Mouse (Mus musculus) MEL (cell line): ENCODE measurements around the gene Rbmx.

ENCODE experiments used
- CTCF ChIP-seq, 3 experiments: IDR thresholded peaks in 2 of 3; conservative IDR thresholded peaks in 1 of 3; 2 replicates each; pipeline ENCODE4 v1.5.1; 2011 to 2012; ENCODE audit warnings: low read length in 3 of 3, low read depth in 2 of 3, mild to moderate bottlenecking in 2 of 3, improper control_type of control experiment in 1 of 3, inconsistent platforms in 1 of 3, mixed read lengths in 1 of 3, moderate library complexity in 1 of 3; ENCODE audit not compliant: control insufficient read depth in 1 of 3, insufficient read depth in 1 of 3, poor library complexity in 1 of 3, severe bottlenecking in 1 of 3
- EP300 ChIP-seq, 2 experiments: IDR thresholded peaks; 2 replicates each; pipeline ENCODE4 v1.6.1; 2011; ENCODE audit warnings: improper control_type of control experiment in 2 of 2, low read length in 2 of 2, low read depth in 1 of 2, mild to moderate bottlenecking in 1 of 2
- GATA1 ChIP-seq: IDR thresholded peaks from 2 replicates; pipeline ENCODE4 v1.6.1; 2011; ENCODE audit warnings: low read depth, low read length, improper control_type of control experiment
- MEF2A ChIP-seq: IDR thresholded peaks from 2 replicates; pipeline ENCODE4 v1.6.1; 2014; ENCODE audit warnings: low read depth, mild to moderate bottlenecking, inconsistent platforms, low read length, improper control_type of control experiment; ENCODE audit not compliant: poor library complexity, insufficient replicate concordance, severe bottlenecking; ENCODE audit errors: extremely low read depth
- MYC ChIP-seq: IDR thresholded peaks from 2 replicates; pipeline ENCODE4 v1.6.1; 2011; ENCODE audit warnings: low read depth, mild to moderate bottlenecking, low read length, improper control_type of control experiment, moderate library complexity
- POLR2A ChIP-seq, 2 experiments: IDR thresholded peaks; 2 replicates each; pipeline ENCODE4 v1.6.1; 2011 to 2012; ENCODE audit warnings: low read length in 2 of 2, mild to moderate bottlenecking in 2 of 2, control low read depth in 1 of 2, improper control_type of control experiment in 1 of 2, low read depth in 1 of 2, moderate library complexity in 1 of 2; ENCODE audit not compliant: control insufficient read depth in 1 of 2, insufficient read depth in 1 of 2, poor library complexity in 1 of 2
- POLR2AphosphoS5 ChIP-seq: IDR thresholded peaks from 2 replicates; pipeline ENCODE4 v1.6.1; 2012; ENCODE audit warnings: low read depth, borderline replicate concordance, mild to moderate bottlenecking, inconsistent platforms, low read length, moderate library complexity, mixed read lengths
- ZNF384 ChIP-seq: IDR thresholded peaks from 2 replicates; pipeline ENCODE4 v1.6.1; 2012; ENCODE audit warnings: low read depth, mild to moderate bottlenecking, inconsistent platforms, low read length, improper control_type of control experiment

DNA sequence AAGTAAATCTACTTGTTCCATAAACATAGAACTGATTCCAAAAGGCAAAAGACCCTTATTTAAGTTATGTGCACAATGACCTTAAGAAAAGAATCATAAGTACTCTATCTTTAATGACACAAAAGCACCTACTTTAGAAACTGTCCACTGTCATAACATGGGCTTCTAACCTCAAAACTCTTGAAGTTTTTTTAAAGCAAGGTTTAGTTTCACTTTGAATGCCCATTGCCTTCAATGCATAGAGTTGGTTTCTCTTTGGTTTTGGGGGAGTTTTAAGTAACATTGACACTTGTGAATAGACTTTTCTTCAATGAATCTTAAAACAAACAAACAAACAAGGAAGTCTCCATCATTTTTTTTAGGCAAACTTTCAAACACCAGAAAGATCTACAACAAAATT, 55.3 kb downstream of the Rbmx start:
- TF ChIP-seq CTCF (IDR thresholded peaks at IDR 0.05 in 2 of 3, conservative IDR thresholded peaks at IDR 0.05 in 1 of 3; ENCODE audit: control insufficient read depth in 1 of 3, insufficient read depth in 1 of 3, low read depth in 2 of 3, low read length in 3 of 3, poor library complexity in 1 of 3, severe bottlenecking in 1 of 3) (no peak), POLR2A (IDR thresholded peaks at IDR 0.05; ENCODE audit: control insufficient read depth in 1 of 2, insufficient read depth in 1 of 2, low read depth in 1 of 2, low read length in 2 of 2, poor library complexity in 1 of 2) (no peak), MEF2A (no peak), POLR2AphosphoS5 (no peak), EP300 (IDR thresholded peaks at IDR 0.05; ENCODE audit: low read depth in 1 of 2, low read length in 2 of 2) (no peak), MYC (no peak), GATA1 (no peak), ZNF384 (no peak)
